Mouse (Mus musculus): ENCODE measurements at regions not wholly inside any gene's neighbourhood (a gene's known extent, or its start where the extent isn't known, plus 50 kb on each side); places are given as distances from the start of the nearest gene placed in this dataset.

- Histone ChIP-seq H3K4me2 (replicated peaks; ENCODE audit: low read depth) (no peak overlapping the region), H3K4me1 (replicated peaks; ENCODE audit: control insufficient read depth, insufficient read depth) (no peaks in the 10 kb centered on the region), H3K36me3 (ENCODE audit: control insufficient read depth, insufficient read depth, low read length) (no peaks in the 10 kb centered on the region), H3K9ac (ENCODE audit: low read length) (no peak overlapping the region), H3K9me3 (ENCODE audit: control insufficient read depth, low read length) (0 out of 2 replicates have a peak, but pooled peaks cover 2% of the 10 kb centered on the region), H3K27me3 (ENCODE audit: control insufficient read depth, insufficient read depth, low read length) (no peaks in the 10 kb centered on the region), H3K27ac (replicated peaks) (no peak overlapping the region), H3K4me3 (ENCODE audit: low read depth, low read length) (no peak overlapping the region)
- DNase-seq (ENCODE audit: low spot score) (no peak), ATAC-seq (ENCODE audit: low FRiP score, low TSS enrichment) (no peak)
- 68% methylated on average over 5 of the region's 5 CpGs for WGBS
- TF ChIP-seq CTCF (IDR thresholded peaks at IDR 0.05; ENCODE audit: low read depth) (no peak), EP300 (optimal IDR thresholded peaks at IDR 0.05) (no peak)
These were observed 105.2 kb upstream of the Foxn2 start for GRCm38 (mm10) chr17:88335271-88335670.

- H3K4me1 ChIP-seq (replicated peaks; ENCODE audit: control insufficient read depth, insufficient read depth) = no peaks in the 10 kb centered on the region
- no peaks in the 10 kb centered on the region for H3K9me3 ChIP-seq (ENCODE audit: control insufficient read depth, low read length)
- no peak for TF ChIP-seq CTCF (IDR thresholded peaks at IDR 0.05; ENCODE audit: low read depth)
- TF ChIP-seq EP300 (optimal IDR thresholded peaks at IDR 0.05) = no peak
- no peak overlapping the region for H3K4me3 ChIP-seq (ENCODE audit: low read depth, low read length)
- H3K9ac ChIP-seq (ENCODE audit: low read length) = no peak overlapping the region
- no peak overlapping the region for H3K27ac ChIP-seq (replicated peaks)
- no peaks in the 10 kb centered on the region for H3K36me3 ChIP-seq (ENCODE audit: control insufficient read depth, insufficient read depth, low read length)
- WGBS = 34% methylated on average over 3 of the region's 3 CpGs
- ATAC-seq (ENCODE audit: low FRiP score, low TSS enrichment) (no peak), DNase-seq (ENCODE audit: low spot score) (no peak)
- no peaks in the 10 kb centered on the region for H3K27me3 ChIP-seq (ENCODE audit: control insufficient read depth, insufficient read depth, low read length)
- H3K4me2 ChIP-seq (replicated peaks; ENCODE audit: low read depth) = no peak overlapping the region
These were observed 104.3 kb upstream of the Foxn2 start for GRCm38 (mm10) chr17:88336140-88336769.

DNA sequence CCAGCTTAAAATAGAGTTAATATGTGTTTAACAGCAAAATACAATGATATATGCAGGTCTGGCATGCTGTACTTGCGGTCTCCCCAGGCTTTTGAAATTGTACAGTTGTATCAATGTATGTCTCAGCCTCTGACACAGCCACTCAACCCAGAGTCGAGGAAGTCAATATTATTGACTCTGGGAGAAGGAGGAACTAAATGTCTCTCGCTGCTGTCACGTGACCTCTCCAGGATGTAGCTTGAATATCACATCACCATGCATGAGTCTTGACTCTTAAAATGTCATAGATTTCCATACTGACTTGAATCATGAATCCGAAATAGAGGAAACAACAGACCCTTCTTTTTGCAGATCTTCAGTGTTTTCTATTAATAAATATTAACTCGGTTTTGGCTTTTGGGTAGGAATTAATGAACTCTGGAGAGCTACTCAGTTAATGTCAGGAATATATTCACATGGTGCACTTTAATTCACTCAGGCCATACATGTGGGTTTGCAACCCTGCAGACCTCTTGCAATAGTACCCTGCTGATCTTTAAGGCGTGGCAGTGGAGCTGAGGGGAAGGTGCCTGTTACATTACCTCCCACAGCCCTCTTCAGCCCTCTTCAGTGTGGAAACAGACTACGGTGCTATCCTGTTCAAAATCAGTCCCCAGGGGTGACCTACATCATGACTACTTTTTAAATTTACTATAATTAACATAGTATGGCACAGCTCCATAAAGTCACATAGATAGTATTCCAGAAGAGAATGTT, 102.7 kb upstream of the Foxn2 start:
- ATAC-seq (ENCODE audit: low FRiP score, low TSS enrichment) = no peak

DNA sequence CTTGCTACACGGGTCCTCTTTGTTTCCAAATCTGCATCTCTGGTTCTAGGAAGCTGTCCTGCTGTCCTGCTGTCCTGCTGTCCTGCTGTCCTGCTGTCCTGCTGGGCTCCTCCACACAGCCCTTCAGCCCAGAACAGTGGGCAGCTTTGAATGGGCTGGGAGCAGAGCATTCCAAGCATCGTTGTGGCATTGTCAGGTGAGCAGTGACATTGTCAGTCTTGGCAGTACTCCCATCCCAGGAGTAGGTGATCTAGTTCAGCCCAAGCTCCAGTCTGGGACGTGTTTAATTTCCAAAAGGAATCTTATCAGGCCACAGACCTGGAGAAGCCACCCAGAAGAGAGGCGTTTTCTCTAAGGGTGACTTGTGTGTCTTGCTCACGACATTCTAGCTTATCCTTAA, 99.4 kb upstream of the Foxn2 start:
- H3K36me3 ChIP-seq (ENCODE audit: control insufficient read depth, insufficient read depth, low read length) = no peaks in the 10 kb centered on the region
- ATAC-seq (ENCODE audit: low FRiP score, low TSS enrichment) (no peak), DNase-seq (ENCODE audit: low spot score) (no peak)
- no peaks in the 10 kb centered on the region for H3K9me3 ChIP-seq (ENCODE audit: control insufficient read depth, low read length)
- no peak overlapping the region for H3K4me3 ChIP-seq (ENCODE audit: low read depth, low read length)
- TF ChIP-seq EP300 (optimal IDR thresholded peaks at IDR 0.05) (no peak), CTCF (IDR thresholded peaks at IDR 0.05; ENCODE audit: low read depth) (no peak)
- H3K9ac ChIP-seq (ENCODE audit: low read length) = no peak overlapping the region
- H3K4me1 ChIP-seq (replicated peaks; ENCODE audit: control insufficient read depth, insufficient read depth) = no peaks in the 10 kb centered on the region
- H3K27me3 ChIP-seq (ENCODE audit: control insufficient read depth, insufficient read depth, low read length) = no peaks in the 10 kb centered on the region
- no peak overlapping the region for H3K4me2 ChIP-seq (replicated peaks; ENCODE audit: low read depth)
- H3K27ac ChIP-seq (replicated peaks) = no peak overlapping the region
- 52% methylated on average over 5 of the region's 5 CpGs for WGBS

More for the DNA sequence above, 102.7 kb upstream of the Foxn2 start:
- 75% methylated on average over 8 of the region's 8 CpGs for WGBS
- no peaks in the 10 kb centered on the region for H3K4me1 ChIP-seq (replicated peaks; ENCODE audit: control insufficient read depth, insufficient read depth)
- TF ChIP-seq CTCF (IDR thresholded peaks at IDR 0.05; ENCODE audit: low read depth) = no peak
- no peak for TF ChIP-seq EP300 (optimal IDR thresholded peaks at IDR 0.05)
- DNase-seq (ENCODE audit: low spot score) = no peak
- H3K4me2 ChIP-seq (replicated peaks; ENCODE audit: low read depth) = no peak overlapping the region
- no peak overlapping the region for H3K9ac ChIP-seq (ENCODE audit: low read length)
- H3K36me3 ChIP-seq (ENCODE audit: control insufficient read depth, insufficient read depth, low read length) = no peaks in the 10 kb centered on the region
- H3K9me3 ChIP-seq (ENCODE audit: control insufficient read depth, low read length) = no peaks in the 10 kb centered on the region
- no peaks in the 10 kb centered on the region for H3K27me3 ChIP-seq (ENCODE audit: control insufficient read depth, insufficient read depth, low read length)
- H3K27ac ChIP-seq (replicated peaks) = no peak overlapping the region
- H3K4me3 ChIP-seq (ENCODE audit: low read depth, low read length) = no peak overlapping the region

- Histone ChIP-seq H3K9me3 (ENCODE audit: control insufficient read depth, low read length) (no peaks in the 10 kb centered on the region), H3K27me3 (ENCODE audit: control insufficient read depth, insufficient read depth, low read length) (no peaks in the 10 kb centered on the region), H3K36me3 (ENCODE audit: control insufficient read depth, insufficient read depth, low read length) (no peaks in the 10 kb centered on the region), H3K4me3 (ENCODE audit: low read depth, low read length) (no peak overlapping the region), H3K4me1 (replicated peaks; ENCODE audit: control insufficient read depth, insufficient read depth) (no peaks in the 10 kb centered on the region), H3K9ac (ENCODE audit: low read length) (no peak overlapping the region), H3K27ac (replicated peaks) (no peak overlapping the region), H3K4me2 (replicated peaks; ENCODE audit: low read depth) (no peak overlapping the region)
- 65% methylated on average over 5 of the region's 5 CpGs for WGBS
- ATAC-seq (ENCODE audit: low FRiP score, low TSS enrichment) = no peak
- DNase-seq (ENCODE audit: low spot score) = no peak
- no peak for TF ChIP-seq CTCF (IDR thresholded peaks at IDR 0.05; ENCODE audit: low read depth)
- no peak for TF ChIP-seq EP300 (optimal IDR thresholded peaks at IDR 0.05)
These were observed 98.9 kb upstream of the Foxn2 start for GRCm38 (mm10) chr17:88341599-88341998.

Measured in stomach, postnatal 0 days (tissue).